In genomic region chr14:115631160-115631898, GRCm38 (mm10) we compare ENCODE assay signal across 23 mouse cellular contexts.
"Had no signal": no experiment of that assay in that cellular context is flagged by ENCODE, and none has a peak within 500 bp of the region (broad histone marks: within the 10 kb centered on the region; RNA-seq: fewer than 3 reads in every experiment).

No protein-coding gene starts in this region.

- H3K36me3 ChIP-seq: heart, embryonic 10.5 days; heart, embryonic 12.5 days; intestine, embryonic 15.5 days; limb, embryonic 12.5 days had no signal

- H3K9ac ChIP-seq: heart, embryonic 12.5 days; hindbrain, embryonic 14.5 days; intestine, embryonic 15.5 days; limb, embryonic 12.5 days had no signal

- H3K27ac ChIP-seq: gastrocnemius, adult 2 months; heart, embryonic 10.5 days; hindbrain, embryonic 14.5 days; intestine, embryonic 15.5 days; layer of hippocampus, adult 2 months; left cerebral cortex, adult 2 months; limb, embryonic 10.5 days; limb, embryonic 12.5 days had no signal

- H3K4me1 ChIP-seq: heart, embryonic 10.5 days; heart, embryonic 12.5 days; intestine, embryonic 15.5 days; limb, embryonic 12.5 days had no signal

- H3K4me3 ChIP-seq: gastrocnemius, adult 2 months; heart, embryonic 10.5 days; heart, embryonic 12.5 days; intestine, embryonic 15.5 days; layer of hippocampus, adult 2 months; left cerebral cortex, adult 2 months; limb, embryonic 10.5 days; limb, embryonic 12.5 days had no signal

- ATAC-seq: forebrain, embryonic 16.5 days; inflammation-experienced regulatory T-cells, adult 6 months; intestine, embryonic 15.5 days; intestine, postnatal 0 days had no signal

- H3K4me2 ChIP-seq: heart, embryonic 12.5 days; hindbrain, embryonic 14.5 days; intestine, embryonic 15.5 days; limb, embryonic 12.5 days had no signal

- DNase-seq: gastrocnemius, adult 2 months; gastrocnemius, postnatal 10 days; gastrocnemius, postnatal 25 days; heart, adult 18-20 months; heart, postnatal 10 days; heart, postnatal 4 days; kidney, adult 18-20 months; kidney, adult 8-10 months; kidney, postnatal 10 days; kidney, postnatal 25 days; kidney, postnatal 4 days; liver had no signal

- H3K27me3 ChIP-seq: heart, embryonic 12.5 days; intestine, embryonic 15.5 days; limb, embryonic 12.5 days had no signal

- H3K9me3 ChIP-seq: heart, embryonic 10.5 days; heart, embryonic 12.5 days; intestine, embryonic 15.5 days; limb, embryonic 10.5 days; limb, embryonic 12.5 days had no signal
